Mouse (Mus musculus) E14TG2a.4 (cell line): ENCODE data around the gene Myo1g.

ENCODE experiments used
- CTCF ChIP-seq: conservative IDR thresholded peaks from 2 replicates; pipeline ENCODE4 v1.5.1; 2014; ENCODE audit warnings: low read length
- POU5F1 ChIP-seq: IDR thresholded peaks from 2 replicates; pipeline ENCODE4 v1.6.1; 2014; ENCODE audit warnings: low read length, borderline replicate concordance

GRCm38 (mm10) chr11:6480681-6481405, 39.9 kb downstream of the Myo1g start:
- TF ChIP-seq CTCF (no peak), POU5F1 (no peak)
